Mouse (Mus musculus): Measurements from ENCODE around the gene Ufd1. TPM values are rescaled to one million over a fixed set of nuclear protein-coding genes. Genes with fewer than 3 reads are reported as not detected.

The Ufd1 gene
- polyA plus RNA-seq, 1 experiment = 85.3 TPM

- Histone ChIP-seq H3K4me3 (ENCODE audit: insufficient read depth, low read length) (no peak overlapping the region), H3K27ac (ENCODE audit: insufficient read depth, low read length) (no peak overlapping the region), H3K4me1 (ENCODE audit: control insufficient read depth, insufficient read depth, low read length) (no peaks in the 10 kb centered on the region)
- TF ChIP-seq CTCF (IDR thresholded peaks at IDR 0.05; ENCODE audit: extremely low read depth, insufficient read depth, low read length) (no peak), POLR2A (IDR thresholded peaks at IDR 0.05; ENCODE audit: extremely low read depth, insufficient read depth, low read length) (no peak)
Measured at GRCm38 (mm10) chr16:18805746-18806145, 5.8 kb upstream of the Ufd1 start.

- Histone ChIP-seq H3K4me3 (ENCODE audit: insufficient read depth, low read length) (no peak overlapping the region), H3K4me1 (ENCODE audit: control insufficient read depth, insufficient read depth, low read length) (peaks cover 1% of the 10 kb centered on the region; the same call in 1 of the 2 replicates), H3K27ac (ENCODE audit: insufficient read depth, low read length) (no peak overlapping the region)
- TF ChIP-seq CTCF (IDR thresholded peaks at IDR 0.05; ENCODE audit: extremely low read depth, insufficient read depth, low read length) (no peak), POLR2A (IDR thresholded peaks at IDR 0.05; ENCODE audit: extremely low read depth, insufficient read depth, low read length) (no peak)
Measured at GRCm38 (mm10) chr16:18809001-18809400, 2.6 kb upstream of the Ufd1 start.

DNA sequence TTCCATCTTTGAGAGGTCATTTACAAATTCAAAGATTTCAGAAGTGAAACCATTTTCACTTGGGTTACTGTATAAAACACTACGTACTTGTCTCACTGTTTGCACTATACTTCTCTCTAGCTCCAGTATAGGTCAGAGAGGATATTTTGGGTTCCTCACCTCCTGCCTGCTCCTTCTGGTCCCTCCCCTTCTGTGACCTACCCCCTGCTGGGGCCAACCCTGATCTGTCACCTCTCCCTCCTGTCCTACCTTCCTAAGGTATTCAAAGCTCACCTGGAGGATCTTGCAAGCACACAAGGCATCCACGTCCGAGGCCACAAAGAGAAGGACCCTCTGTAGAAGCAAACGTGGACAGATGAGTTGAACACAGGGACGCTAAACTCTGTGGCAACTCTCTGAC lies 547 bp upstream of the Ufd1 start:
- TF ChIP-seq POLR2A (IDR thresholded peaks at IDR 0.05; ENCODE audit: extremely low read depth, insufficient read depth, low read length) (no peak), CTCF (IDR thresholded peaks at IDR 0.05; ENCODE audit: extremely low read depth, insufficient read depth, low read length) (no peak)
- Histone ChIP-seq H3K4me3 (ENCODE audit: insufficient read depth, low read length) (peak overlapping the region; percentile 83), H3K27ac (ENCODE audit: insufficient read depth, low read length) (no peak overlapping the region), H3K4me1 (ENCODE audit: control insufficient read depth, insufficient read depth, low read length) (peaks cover 1% of the 10 kb centered on the region; the same call in 1 of the 2 replicates)

- TF ChIP-seq CTCF (IDR thresholded peaks at IDR 0.05; ENCODE audit: extremely low read depth, insufficient read depth, low read length) = no peak
- no peak for TF ChIP-seq POLR2A (IDR thresholded peaks at IDR 0.05; ENCODE audit: extremely low read depth, insufficient read depth, low read length)
- H3K4me3 ChIP-seq (ENCODE audit: insufficient read depth, low read length) = peak overlapping the region; percentile 83
- H3K4me1 ChIP-seq (ENCODE audit: control insufficient read depth, insufficient read depth, low read length) = peaks cover 1% of the 10 kb centered on the region; the same call in 1 of the 2 replicates
- 0 out of 2 replicates have a peak overlapping the region, but pooled peaks have one; percentile 26 for H3K27ac ChIP-seq (ENCODE audit: insufficient read depth, low read length)
Measured at GRCm38 (mm10) chr16:18812385-18812910, 869 bp downstream of the Ufd1 start.

GRCm38 (mm10) chr16:18822356-18822755 lies 10.8 kb downstream of the Ufd1 start:
- no peak overlapping the region for H3K27ac ChIP-seq (ENCODE audit: insufficient read depth, low read length)

GRCm38 (mm10) chr16:18822925-18823324 lies 11.3 kb downstream of the Ufd1 start:
- no peak overlapping the region for H3K4me3 ChIP-seq (ENCODE audit: insufficient read depth, low read length)
- H3K27ac ChIP-seq (ENCODE audit: insufficient read depth, low read length) = 0 out of 2 replicates have a peak overlapping the region, but pooled peaks have one; percentile 81
- H3K4me1 ChIP-seq (ENCODE audit: control insufficient read depth, insufficient read depth, low read length) = no peaks in the 10 kb centered on the region; the same call in 1 of the 2 replicates
- no peak for TF ChIP-seq CTCF (IDR thresholded peaks at IDR 0.05; ENCODE audit: extremely low read depth, insufficient read depth, low read length)

More at GRCm38 (mm10) chr16:18822356-18822755, 10.8 kb downstream of the Ufd1 start:
- Histone ChIP-seq H3K4me1 (ENCODE audit: control insufficient read depth, insufficient read depth, low read length) (no peaks in the 10 kb centered on the region; the same call in 1 of the 2 replicates), H3K4me3 (ENCODE audit: insufficient read depth, low read length) (no peak overlapping the region)
- TF ChIP-seq CTCF (IDR thresholded peaks at IDR 0.05; ENCODE audit: extremely low read depth, insufficient read depth, low read length) (no peak), POLR2A (IDR thresholded peaks at IDR 0.05; ENCODE audit: extremely low read depth, insufficient read depth, low read length) (no peak)

- Histone ChIP-seq H3K4me3 (ENCODE audit: insufficient read depth, low read length) (no peak overlapping the region), H3K4me1 (ENCODE audit: control insufficient read depth, insufficient read depth, low read length) (no peaks in the 10 kb centered on the region), H3K27ac (ENCODE audit: insufficient read depth, low read length) (no peak overlapping the region)
- TF ChIP-seq CTCF (IDR thresholded peaks at IDR 0.05; ENCODE audit: extremely low read depth, insufficient read depth, low read length) = no peak
- TF ChIP-seq POLR2A (IDR thresholded peaks at IDR 0.05; ENCODE audit: extremely low read depth, insufficient read depth, low read length) = no peak
Measured at GRCm38 (mm10) chr16:18828630-18829029, 17.1 kb downstream of the Ufd1 start.

- no peak overlapping the region for H3K27ac ChIP-seq (ENCODE audit: insufficient read depth, low read length)
- no peaks in the 10 kb centered on the region for H3K4me1 ChIP-seq (ENCODE audit: control insufficient read depth, insufficient read depth, low read length)
- no peak overlapping the region for H3K4me3 ChIP-seq (ENCODE audit: insufficient read depth, low read length)
- TF ChIP-seq CTCF (IDR thresholded peaks at IDR 0.05; ENCODE audit: extremely low read depth, insufficient read depth, low read length) = no peak
- no peak for TF ChIP-seq POLR2A (IDR thresholded peaks at IDR 0.05; ENCODE audit: extremely low read depth, insufficient read depth, low read length)
Measured at GRCm38 (mm10) chr16:18829102-18829501, 17.5 kb downstream of the Ufd1 start.

DNA sequence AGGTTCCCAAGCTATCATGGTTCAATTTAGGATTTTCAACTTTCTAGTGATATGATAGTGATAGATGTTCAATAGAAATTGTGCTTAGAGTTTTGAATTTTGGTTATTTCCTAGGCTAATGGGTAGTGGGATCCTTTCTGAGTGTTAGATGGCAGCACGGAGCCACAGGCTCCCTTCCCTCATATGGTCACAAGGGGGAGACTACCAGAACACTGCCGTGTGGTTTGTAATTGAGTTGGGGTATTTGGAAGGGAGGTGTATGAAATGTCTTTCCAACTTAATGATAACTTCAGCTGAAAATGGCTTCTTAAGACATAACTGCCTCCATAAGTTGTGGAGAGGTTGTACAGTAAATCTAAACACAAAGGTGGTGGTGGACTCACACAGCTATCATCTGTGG lies 21.9 kb downstream of the Ufd1 start:
- peaks cover 4% of the 10 kb centered on the region; the same call in 1 of the 2 replicates for H3K4me1 ChIP-seq (ENCODE audit: control insufficient read depth, insufficient read depth, low read length)
- H3K4me3 ChIP-seq (ENCODE audit: insufficient read depth, low read length) = no peak overlapping the region
- TF ChIP-seq POLR2A (IDR thresholded peaks at IDR 0.05; ENCODE audit: extremely low read depth, insufficient read depth, low read length) (no peak), CTCF (IDR thresholded peaks at IDR 0.05; ENCODE audit: extremely low read depth, insufficient read depth, low read length) (no peak)
- no peak overlapping the region for H3K27ac ChIP-seq (ENCODE audit: insufficient read depth, low read length)

DNA sequence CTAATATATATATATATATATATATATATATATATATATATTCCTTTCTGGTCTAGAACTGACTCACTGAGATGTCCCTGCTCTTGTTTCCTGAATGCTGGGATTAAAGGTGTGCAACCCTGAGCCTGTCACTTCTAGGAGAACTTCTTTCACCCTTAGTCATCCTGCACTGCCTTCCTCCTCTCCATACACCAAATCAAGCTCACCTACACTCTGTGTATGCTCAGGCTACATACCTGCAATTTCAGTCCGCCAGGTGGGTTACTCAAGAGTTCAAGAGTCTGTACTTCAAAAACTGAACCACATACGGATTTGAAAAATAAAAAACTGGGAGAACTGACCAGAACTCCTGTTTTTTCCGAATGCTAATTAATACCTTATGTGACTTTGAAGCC lies 24.5 kb downstream of the Ufd1 start:
- TF ChIP-seq POLR2A (IDR thresholded peaks at IDR 0.05; ENCODE audit: extremely low read depth, insufficient read depth, low read length) (no peak), CTCF (IDR thresholded peaks at IDR 0.05; ENCODE audit: extremely low read depth, insufficient read depth, low read length) (no peak)
- peaks cover 4% of the 10 kb centered on the region; the same call in 1 of the 2 replicates for H3K4me1 ChIP-seq (ENCODE audit: control insufficient read depth, insufficient read depth, low read length)
- H3K4me3 ChIP-seq (ENCODE audit: insufficient read depth, low read length) = peak overlapping the region; percentile 51
- no peak overlapping the region for H3K27ac ChIP-seq (ENCODE audit: insufficient read depth, low read length)
